Mouse (Mus musculus) embryonic facial prominence, embryonic 13.5 days (tissue): ENCODE results near the gene Rtf2. TPM values are rescaled to one million over a fixed set of nuclear protein-coding genes. Genes with fewer than 3 reads are reported as not detected.
A peak's percentile ranks its signal among the peaks of the same experiment; 100 is the strongest.

ENCODE experiments used
- ATAC-seq: fragments of 200-750 bp; cut with Nextera tagmentation; 2 replicates; pipeline ENCODE4 v1.8.0; 2017; ENCODE audit warnings: low read depth; ENCODE audit not compliant: insufficient number of reproducible peaks, insufficient read depth, low FRiP score, low TSS enrichment
- H3K27ac ChIP-seq: fragments of 300-500 bp; sonication (generic); 2 replicates; pipeline ENCODE4 v1.5.1; 2015; ENCODE audit warnings: moderate library complexity, mild to moderate bottlenecking, inconsistent platforms
- H3K27me3 ChIP-seq: fragments of 300-500 bp; sonication (generic); 2 replicates; pipeline ENCODE4 v1.6.1; 2015; ENCODE audit warnings: mild to moderate bottlenecking, inconsistent platforms
- H3K36me3 ChIP-seq: fragments of 300-500 bp; sonication (generic); 2 replicates; pipeline ENCODE4 v1.6.1; 2015; ENCODE audit warnings: mild to moderate bottlenecking, inconsistent platforms
- H3K4me1 ChIP-seq: fragments of 300-500 bp; sonication (generic); 2 replicates; pipeline ENCODE4 v1.6.1; 2015; ENCODE audit warnings: inconsistent platforms
- H3K4me2 ChIP-seq: fragments of 300-500 bp; sonication (generic); 2 replicates; pipeline ENCODE4 v1.6.1; 2015; ENCODE audit warnings: moderate library complexity, mild to moderate bottlenecking, inconsistent platforms
- H3K4me3 ChIP-seq: fragments of 300-500 bp; sonication (generic); 2 replicates; pipeline ENCODE4 v1.5.1; 2015; ENCODE audit warnings: mild to moderate bottlenecking, inconsistent platforms
- H3K9ac ChIP-seq: fragments of 300-500 bp; sonication (generic); 2 replicates; pipeline ENCODE4 v1.6.1; 2015; ENCODE audit warnings: mild to moderate bottlenecking, inconsistent platforms
- H3K9me3 ChIP-seq: fragments of 300-500 bp; sonication (generic); 2 replicates; pipeline ENCODE4 v1.6.1; 2016; ENCODE audit warnings: inconsistent platforms
- WGBS: fragments of 180-500 bp; shearing (Covaris S2); methylation state at CpG from one replicate; pipeline ENCODE4 v1.1.7; 2015; ENCODE audit warnings: mixed read lengths; 5-methylcytosine and 5-hydroxymethylcytosine counted together
- polyA plus RNA-seq: library from polyadenylated mRNA; unstranded; fragments of >200 nt; fragmentation: Nextera tagmentation; extraction: Ambion mirVana; gene quantifications from 2 replicates; pipeline ENCODE4 v1.2.1, GENCODE M21; 2015

Gene Rtf2
- 76.4 and 78.4 TPM in 2 replicates for polyA plus RNA-seq

DNA sequence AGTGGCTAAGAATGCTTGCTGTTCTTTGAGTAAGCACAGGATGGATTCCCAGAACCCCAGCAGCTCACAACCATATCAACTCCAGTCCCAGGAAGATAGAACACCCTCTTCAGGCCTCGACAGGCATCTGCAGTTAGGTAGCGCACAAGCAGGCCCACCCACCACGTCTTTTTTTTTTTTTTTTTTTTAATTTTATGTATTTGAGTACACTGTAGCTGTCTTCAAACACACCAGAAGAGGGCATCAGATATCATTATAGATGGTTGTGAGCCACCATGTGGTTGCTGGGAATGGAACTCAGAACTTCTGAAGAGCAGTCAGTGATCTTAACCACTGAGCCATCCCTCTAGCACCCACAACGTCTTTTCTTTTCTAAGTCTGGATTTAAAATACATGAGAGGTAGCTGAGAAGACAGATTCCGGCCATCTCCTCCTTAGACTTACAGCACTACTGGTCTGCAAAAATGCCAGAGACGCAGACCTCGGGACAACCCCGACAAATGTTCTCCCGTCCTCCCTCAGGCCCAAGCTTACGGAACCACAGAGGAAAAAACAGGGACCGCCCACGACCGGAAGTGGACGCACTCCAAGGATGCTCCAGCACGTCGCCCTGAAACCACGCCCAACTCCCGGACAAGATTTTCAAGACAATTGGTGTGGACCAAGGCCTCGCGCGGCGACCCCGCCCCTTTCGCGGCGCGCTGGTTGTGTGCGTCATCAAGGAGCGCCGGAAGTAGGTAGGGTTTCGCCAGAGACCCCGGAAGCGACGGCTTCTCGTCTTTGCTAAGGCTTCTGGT, at the start of gene Rtf2:
TSS of gene Rtf2 (plus strand) at position 714 of the 797 bp plus-strand sequence.
- Histone ChIP-seq H3K4me2 (peak within 1 kb of the TSS; percentile 95), H3K9ac (peak within 1 kb of the TSS; percentile 79), H3K4me1 (peaks cover 19% of the 10 kb centered on the region), H3K9me3 (no peaks in the 10 kb centered on the region), H3K36me3 (peaks cover 5% of the 10 kb centered on the region; the same call in 1 of the 2 replicates), H3K27ac (peak within 1 kb of the TSS; percentile 78), H3K27me3 (no peaks in the 10 kb centered on the region), H3K4me3 (peak within 1 kb of the TSS; percentile 84)
- ATAC-seq: peak; percentile 95
- WGBS: 1% methylated on average over 35 of the region's 35 CpGs

DNA sequence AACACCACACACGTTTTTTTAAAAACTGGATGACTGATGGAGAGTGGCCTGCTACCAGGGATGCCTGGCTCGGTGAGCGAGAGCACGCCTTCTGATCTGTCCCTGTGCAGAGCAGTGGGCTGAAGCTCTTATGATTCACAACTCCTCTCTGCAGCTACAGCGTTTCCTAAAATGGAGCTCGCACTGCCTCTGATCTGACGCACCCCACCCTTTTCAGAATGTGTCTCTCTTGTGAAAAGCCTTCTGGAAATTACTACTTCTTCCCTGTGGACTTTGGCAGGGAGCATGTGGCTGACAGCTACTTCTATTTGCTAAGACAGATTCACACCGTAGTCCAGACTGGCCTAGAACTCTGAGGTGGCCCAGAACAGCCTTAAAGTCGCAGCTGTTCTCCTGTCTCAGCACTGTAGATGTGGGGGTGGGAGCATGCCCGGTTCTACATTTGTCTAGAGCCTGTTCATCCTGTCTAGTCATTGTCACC, 48.3 kb upstream of the Rtf2 start:
- no peaks in the 10 kb centered on the region; the same call in 1 of the 2 replicates for H3K4me1 ChIP-seq
- no peaks in the 10 kb centered on the region for H3K27me3 ChIP-seq
- no peak overlapping the region for H3K4me2 ChIP-seq
- H3K4me3 ChIP-seq: no peak overlapping the region
- no peaks in the 10 kb centered on the region for H3K9me3 ChIP-seq
- H3K27ac ChIP-seq: no peak overlapping the region
- 69% methylated on average over 10 of the region's 10 CpGs for WGBS
- ATAC-seq: no peak
- H3K36me3 ChIP-seq: no peaks in the 10 kb centered on the region
- no peak overlapping the region for H3K9ac ChIP-seq

GRCm38 (mm10) chr2:172393391-172394051, 46.8 kb upstream of the Rtf2 start, which contains the start of gene Cass4:
Gene Cass4, plus strand, starts transcription at chr2:172393794.
- H3K9ac ChIP-seq: no peak within 1 kb of the TSS
- no peaks in the 10 kb centered on the region for H3K27me3 ChIP-seq
- no peak within 1 kb of the TSS for H3K27ac ChIP-seq
- ATAC-seq: no peak
- no peak within 1 kb of the TSS for H3K4me3 ChIP-seq
- no peaks in the 10 kb centered on the region; the same call in 1 of the 2 replicates for H3K4me1 ChIP-seq
- no peak within 1 kb of the TSS for H3K4me2 ChIP-seq
- WGBS: 37% methylated on average over 13 of the region's 13 CpGs
- no peaks in the 10 kb centered on the region for H3K36me3 ChIP-seq
- H3K9me3 ChIP-seq: no peaks in the 10 kb centered on the region

DNA sequence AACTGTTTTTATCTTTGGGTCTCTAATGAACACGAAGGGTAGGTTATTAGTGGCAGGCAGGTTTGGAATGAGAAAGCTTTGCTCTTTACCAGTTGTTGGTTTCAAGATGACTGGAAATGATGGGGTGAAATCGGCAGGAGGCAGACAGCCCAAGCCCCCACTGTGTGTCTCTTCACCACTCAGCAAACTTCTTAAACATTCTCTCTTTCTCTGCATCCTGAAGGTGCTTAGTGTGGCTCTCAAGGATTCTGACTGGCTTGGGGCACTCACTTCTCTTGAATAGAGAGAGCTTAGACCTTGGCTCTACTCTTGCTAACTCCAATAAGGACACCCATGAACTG, 46.3 kb upstream of the Rtf2 start:
- H3K36me3 ChIP-seq: no peaks in the 10 kb centered on the region
- no peaks in the 10 kb centered on the region for H3K27me3 ChIP-seq
- no peaks in the 10 kb centered on the region for H3K9me3 ChIP-seq
- no peak overlapping the region for H3K27ac ChIP-seq
- no peak for ATAC-seq
- H3K4me2 ChIP-seq: no peak overlapping the region
- no peak overlapping the region for H3K4me3 ChIP-seq
- no peak overlapping the region for H3K9ac ChIP-seq
- H3K4me1 ChIP-seq: no peaks in the 10 kb centered on the region; the same call in 1 of the 2 replicates
- WGBS: 71% methylated on average over 2 of the region's 2 CpGs

DNA sequence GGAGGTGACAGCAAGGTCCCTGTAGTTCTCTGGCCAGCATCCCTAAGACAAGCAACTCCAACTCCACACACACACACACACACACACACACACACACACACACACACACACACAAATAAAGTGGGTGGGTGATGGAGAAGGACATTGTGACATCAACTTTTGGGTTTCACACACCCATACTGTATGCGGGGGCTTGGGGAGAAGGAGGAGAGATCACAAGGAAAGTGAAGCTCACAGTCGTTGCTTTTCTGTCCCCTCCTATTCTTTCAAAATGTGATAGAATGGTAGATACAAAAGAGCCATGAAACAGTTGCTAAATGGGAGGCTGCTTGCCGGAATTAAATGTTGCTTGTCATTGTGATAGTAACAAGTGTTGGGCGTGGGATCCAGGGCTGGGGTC, 45.7 kb upstream of the Rtf2 start:
- Histone ChIP-seq H3K4me1 (no peaks in the 10 kb centered on the region; the same call in 1 of the 2 replicates), H3K4me2 (no peak overlapping the region), H3K9me3 (no peaks in the 10 kb centered on the region), H3K36me3 (no peaks in the 10 kb centered on the region), H3K4me3 (no peak overlapping the region), H3K27ac (no peak overlapping the region), H3K27me3 (no peaks in the 10 kb centered on the region), H3K9ac (no peak overlapping the region)
- 81% methylated on average over 4 of the region's 4 CpGs for WGBS
- no peak for ATAC-seq

- 37% methylated on average over 9 of the region's 9 CpGs for WGBS
- H3K9me3 ChIP-seq: no peaks in the 10 kb centered on the region
These were observed 44.4 kb upstream of the Rtf2 start for GRCm38 (mm10) chr2:172395961-172396360.

DNA sequence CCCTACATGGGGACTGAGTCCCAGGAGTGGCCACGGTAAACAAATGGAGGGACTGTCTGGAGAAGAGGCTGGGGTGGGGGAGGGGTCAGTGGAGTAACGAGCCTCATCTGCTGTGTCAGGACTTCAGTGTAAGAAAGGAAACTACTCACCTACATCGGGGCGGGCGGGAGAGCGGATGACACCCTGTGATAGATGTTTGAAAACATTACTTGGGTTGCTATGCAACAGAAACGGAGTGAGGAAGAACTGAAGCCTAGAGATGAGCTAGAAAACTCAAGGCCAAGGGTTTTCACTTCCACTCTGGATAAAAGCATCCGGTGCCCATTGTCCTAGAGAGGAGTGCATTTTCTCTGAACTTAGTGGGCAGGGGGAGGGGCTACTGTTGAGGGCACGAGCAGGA, 40.5 kb upstream of the Rtf2 start:
- Histone ChIP-seq H3K36me3 (no peaks in the 10 kb centered on the region), H3K9me3 (no peaks in the 10 kb centered on the region), H3K9ac (no peak overlapping the region), H3K4me3 (no peak overlapping the region), H3K27me3 (no peaks in the 10 kb centered on the region), H3K4me2 (no peak overlapping the region), H3K4me1 (no peaks in the 10 kb centered on the region; the same call in 1 of the 2 replicates), H3K27ac (no peak overlapping the region)
- ATAC-seq: no peak
- WGBS: 42% methylated on average over 9 of the region's 9 CpGs

More at GRCm38 (mm10) chr2:172395961-172396360, 44.4 kb upstream of the Rtf2 start:
- no peak overlapping the region for H3K4me2 ChIP-seq
- H3K27me3 ChIP-seq: no peaks in the 10 kb centered on the region
- H3K9ac ChIP-seq: no peak overlapping the region
- H3K4me1 ChIP-seq: no peaks in the 10 kb centered on the region; the same call in 1 of the 2 replicates
- H3K36me3 ChIP-seq: no peaks in the 10 kb centered on the region
- peak; percentile 15; the same call in 1 of the 2 replicates for ATAC-seq
- H3K4me3 ChIP-seq: no peak overlapping the region
- H3K27ac ChIP-seq: no peak overlapping the region

DNA sequence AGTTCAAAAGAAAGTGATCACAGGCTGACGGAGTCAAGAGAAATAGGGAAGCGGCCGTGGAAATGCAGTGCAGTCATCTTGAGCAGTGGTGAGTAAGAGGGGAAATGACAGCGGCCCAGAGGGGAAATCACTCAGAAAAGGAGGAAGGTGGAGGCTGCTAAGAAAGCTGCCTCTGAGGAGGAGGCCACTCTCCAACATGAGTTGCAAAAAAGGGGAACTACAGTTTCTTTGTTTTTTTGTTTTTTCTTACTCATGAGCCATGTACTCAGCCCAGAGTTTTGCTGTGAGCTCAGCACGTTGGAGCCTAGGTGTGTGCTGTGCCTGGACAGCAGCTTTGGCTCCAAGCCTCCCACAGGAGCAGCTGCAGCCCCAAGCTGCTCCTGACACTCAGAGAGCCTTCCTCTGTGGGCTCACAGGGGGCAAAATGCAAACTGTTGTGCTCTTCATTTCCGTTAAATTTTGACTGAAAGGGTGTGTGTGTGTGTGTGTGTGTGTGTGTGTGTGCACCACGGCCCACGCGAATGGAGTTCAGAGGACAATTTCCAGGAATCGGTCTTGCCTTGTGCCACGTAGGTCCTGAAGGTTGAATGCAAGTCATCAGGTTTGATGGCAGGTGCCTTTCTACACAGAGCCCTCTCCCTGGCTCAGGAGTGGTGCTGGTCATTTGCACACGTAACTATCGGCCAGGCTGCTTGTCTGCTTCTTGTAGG, 39.1 kb upstream of the Rtf2 start:
- Histone ChIP-seq H3K36me3 (no peaks in the 10 kb centered on the region), H3K9me3 (no peaks in the 10 kb centered on the region), H3K27me3 (no peaks in the 10 kb centered on the region), H3K27ac (no peak overlapping the region), H3K4me2 (no peak overlapping the region), H3K9ac (no peak overlapping the region), H3K4me1 (no peaks in the 10 kb centered on the region), H3K4me3 (no peak overlapping the region)
- 64% methylated on average over 13 of the region's 13 CpGs for WGBS
- ATAC-seq: no peak

DNA sequence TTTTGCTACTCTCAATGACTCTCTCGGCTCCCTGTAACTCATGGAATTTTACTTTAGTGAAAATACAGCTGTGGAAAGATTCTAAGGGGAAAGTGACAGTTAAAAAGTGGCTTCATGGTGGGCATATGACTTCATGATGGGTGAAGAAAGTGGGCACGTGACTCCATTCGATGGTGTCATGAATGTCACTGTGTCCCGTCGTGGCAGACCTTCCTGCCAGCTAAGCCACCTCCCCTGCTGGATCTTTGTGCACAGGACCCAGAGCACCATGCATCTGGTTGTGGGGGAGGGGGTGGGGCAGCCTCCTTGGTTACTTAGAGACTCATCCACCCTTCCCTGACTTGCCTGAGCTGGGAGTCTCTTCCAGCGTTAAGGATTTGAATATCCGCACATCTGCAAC, 36.1 kb upstream of the Rtf2 start:
- H3K4me1 ChIP-seq: no peaks in the 10 kb centered on the region
- H3K4me3 ChIP-seq: no peak overlapping the region
- H3K9me3 ChIP-seq: no peaks in the 10 kb centered on the region
- WGBS: 56% methylated on average over 7 of the region's 7 CpGs
- no peaks in the 10 kb centered on the region for H3K36me3 ChIP-seq
- no peaks in the 10 kb centered on the region for H3K27me3 ChIP-seq
- no peak overlapping the region for H3K27ac ChIP-seq
- no peak overlapping the region for H3K9ac ChIP-seq
- no peak overlapping the region for H3K4me2 ChIP-seq
- ATAC-seq: no peak

- no peak overlapping the region for H3K4me3 ChIP-seq
- no peaks in the 10 kb centered on the region for H3K27me3 ChIP-seq
- 68% methylated on average over 3 of the region's 3 CpGs for WGBS
- H3K36me3 ChIP-seq: no peaks in the 10 kb centered on the region
- ATAC-seq: no peak
- no peak overlapping the region for H3K27ac ChIP-seq
- H3K9me3 ChIP-seq: no peaks in the 10 kb centered on the region
- no peak overlapping the region for H3K4me2 ChIP-seq
- H3K4me1 ChIP-seq: no peaks in the 10 kb centered on the region
- H3K9ac ChIP-seq: no peak overlapping the region
These were observed 35.3 kb upstream of the Rtf2 start for GRCm38 (mm10) chr2:172405011-172405410.

GRCm38 (mm10) chr2:172406173-172406572, 34.2 kb upstream of the Rtf2 start:
- Histone ChIP-seq H3K9me3 (no peaks in the 10 kb centered on the region), H3K4me2 (no peak overlapping the region), H3K36me3 (no peaks in the 10 kb centered on the region), H3K27me3 (no peaks in the 10 kb centered on the region), H3K27ac (no peak overlapping the region), H3K9ac (no peak overlapping the region), H3K4me1 (no peaks in the 10 kb centered on the region), H3K4me3 (no peak overlapping the region)
- ATAC-seq: no peak
- WGBS: 75% methylated on average over 4 of the region's 4 CpGs
